Mouse (Mus musculus): ENCODE measurements at regions not wholly inside any gene's neighbourhood (a gene's known extent, or its start where the extent isn't known, plus 50 kb on each side); places are given as distances from the start of the nearest gene placed in this dataset.
"Not testable (repeated sequence)": the region's sequence is repeated elsewhere in the genome, so short reads cannot be mapped to it uniquely, and the experiment has no call there.

- no peak for DNase-seq (ENCODE audit: low read depth)
These were observed 358.5 kb upstream of the Pfkp start for GRCm38 (mm10) chr13:7007091-7007490.

GRCm38 (mm10) chr13:6998508-6999278 lies 350.1 kb upstream of the Pfkp start:
- DNase-seq (ENCODE audit: low read depth): not testable (repeated sequence)

- DNase-seq (ENCODE audit: low read depth): no peak
These were observed 349.5 kb upstream of the Pfkp start for GRCm38 (mm10) chr13:6998094-6998493.

- no peak for DNase-seq (ENCODE audit: low read depth)
These were observed 343.9 kb upstream of the Pfkp start for GRCm38 (mm10) chr13:6992323-6992994.

- no peak for DNase-seq (ENCODE audit: low read depth)
These were observed 343.1 kb upstream of the Pfkp start for GRCm38 (mm10) chr13:6991714-6992113.

GRCm38 (mm10) chr13:6985012-6985996 lies 336.7 kb upstream of the Pfkp start:
- peak; percentile 4 for DNase-seq (ENCODE audit: low read depth)

GRCm38 (mm10) chr13:6955713-6956112 lies 307.1 kb upstream of the Pfkp start:
- no peak for DNase-seq (ENCODE audit: low read depth)

GRCm38 (mm10) chr13:6924136-6924535 lies 275.6 kb upstream of the Pfkp start:
- peak; percentile 11 for DNase-seq (ENCODE audit: low read depth)

GRCm38 (mm10) chr13:6922357-6922721 lies 273.8 kb upstream of the Pfkp start:
- no peak for DNase-seq (ENCODE audit: low read depth)

GRCm38 (mm10) chr13:6921691-6922356 lies 273.2 kb upstream of the Pfkp start:
- no peak for DNase-seq (ENCODE audit: low read depth)

GRCm38 (mm10) chr13:6906000-6906399 lies 257.4 kb upstream of the Pfkp start:
- no peak for DNase-seq (ENCODE audit: low read depth)

GRCm38 (mm10) chr13:6901682-6902081 lies 253.1 kb upstream of the Pfkp start:
- no peak for DNase-seq (ENCODE audit: low read depth)

GRCm38 (mm10) chr13:6897666-6898065 lies 249.1 kb upstream of the Pfkp start:
- DNase-seq (ENCODE audit: low read depth): peak; percentile 89

GRCm38 (mm10) chr13:6891458-6892076 lies 243.0 kb upstream of the Pfkp start:
- DNase-seq (ENCODE audit: low read depth): no peak

GRCm38 (mm10) chr13:6889446-6889845 lies 240.9 kb upstream of the Pfkp start:
- peak; percentile 95 for DNase-seq (ENCODE audit: low read depth)

GRCm38 (mm10) chr13:6888381-6888780 lies 239.8 kb upstream of the Pfkp start:
- DNase-seq (ENCODE audit: low read depth): no peak

GRCm38 (mm10) chr13:6877018-6877901 lies 228.7 kb upstream of the Pfkp start:
- DNase-seq (ENCODE audit: low read depth): no peak

- no peak for DNase-seq (ENCODE audit: low read depth)
These were observed 213.6 kb upstream of the Pfkp start for GRCm38 (mm10) chr13:6862186-6862585.

- no peak for DNase-seq (ENCODE audit: low read depth)
These were observed 211.0 kb upstream of the Pfkp start for GRCm38 (mm10) chr13:6859551-6859950.

All from 416B (cell line).